Mouse (Mus musculus): ENCODE measurements around the gene Gzmd.

Gene Gzmd

DNA sequence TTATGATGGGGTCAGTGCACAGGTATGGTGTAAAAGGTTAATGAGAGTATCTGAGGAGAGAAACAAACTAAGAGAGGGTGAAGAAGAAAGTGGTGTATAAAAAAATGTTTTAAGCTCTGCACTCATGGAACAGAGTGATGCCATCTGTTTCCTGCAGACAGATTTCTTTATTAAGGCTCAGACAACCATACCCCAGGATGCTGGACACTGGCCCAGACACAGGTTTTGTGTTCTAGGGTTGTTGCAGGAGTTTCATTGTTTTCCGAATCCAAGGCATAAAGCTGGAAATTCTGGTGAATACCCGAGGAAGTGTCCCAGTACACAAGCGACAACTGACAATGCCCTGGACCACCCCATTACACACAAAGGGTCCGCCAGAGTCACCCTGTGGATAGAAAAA lies 50.4 kb downstream of the Gzmd start:
- no peak for DNase-seq (ENCODE audit: low read depth)

Measured in induced T-regulatory cell, adult 2 months (primary cell).